Mouse (Mus musculus): ENCODE data around the gene Nf2. TPM values are rescaled to one million over a fixed set of nuclear protein-coding genes. Genes with fewer than 3 reads are reported as not detected.

Gene Nf2
- polyA plus RNA-seq, 1 experiment = 90.2 TPM

DNA sequence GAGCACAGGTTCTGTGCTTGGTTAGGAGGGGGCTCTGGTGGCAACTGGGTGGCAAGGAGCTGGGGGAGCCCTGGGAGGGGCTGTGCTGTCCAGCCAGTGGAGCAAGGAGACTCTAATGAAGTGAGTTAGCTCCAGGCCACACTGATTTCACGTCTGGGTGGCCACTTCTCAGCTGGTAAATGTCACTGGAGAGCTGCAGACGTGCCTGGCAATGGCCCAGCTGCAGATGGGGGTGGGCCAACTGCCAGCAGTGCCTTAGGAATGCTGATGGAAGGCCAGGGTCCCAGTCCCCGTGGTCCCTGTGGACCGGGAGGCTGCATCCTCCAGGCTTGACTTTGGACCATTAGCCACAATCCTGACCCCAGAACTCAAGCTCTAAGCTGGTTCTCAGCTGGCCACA is 88.9 kb downstream of the Nf2 start:
- TF ChIP-seq CTCF (IDR thresholded peaks at IDR 0.05; ENCODE audit: control insufficient read depth, insufficient read depth, insufficient replicate concordance, low read depth, low read length) (no peak), POLR2A (IDR thresholded peaks at IDR 0.05; ENCODE audit: control insufficient read depth, low read depth, low read length) (no peak)
- H3K4me3 ChIP-seq (ENCODE audit: control insufficient read depth, low read depth, low read length) = no peak overlapping the region
- no peak overlapping the region for H3K27ac ChIP-seq (ENCODE audit: control insufficient read depth, insufficient read depth, low read depth, low read length)
- H3K4me1 ChIP-seq (ENCODE audit: control insufficient read depth, insufficient read depth, low read length) = peaks cover 3% of the 10 kb centered on the region; the same call in 1 of the 2 replicates
- H3K27me3 ChIP-seq (ENCODE audit: control insufficient read depth, insufficient read depth, low read length) = no peaks in the 10 kb centered on the region
- no peaks in the 10 kb centered on the region for H3K36me3 ChIP-seq (ENCODE audit: control insufficient read depth, insufficient read depth, low read length)

- Histone ChIP-seq H3K27ac (ENCODE audit: control insufficient read depth, insufficient read depth, low read depth, low read length) (no peak overlapping the region), H3K4me3 (ENCODE audit: control insufficient read depth, low read depth, low read length) (no peak overlapping the region), H3K4me1 (ENCODE audit: control insufficient read depth, insufficient read depth, low read length) (peaks cover 3% of the 10 kb centered on the region; the same call in 1 of the 2 replicates), H3K27me3 (ENCODE audit: control insufficient read depth, insufficient read depth, low read length) (no peaks in the 10 kb centered on the region), H3K36me3 (ENCODE audit: control insufficient read depth, insufficient read depth, low read length) (no peaks in the 10 kb centered on the region)
- TF ChIP-seq POLR2A (IDR thresholded peaks at IDR 0.05; ENCODE audit: control insufficient read depth, low read depth, low read length) (no peak), CTCF (IDR thresholded peaks at IDR 0.05; ENCODE audit: control insufficient read depth, insufficient read depth, insufficient replicate concordance, low read depth, low read length) (no peak)
Measured at GRCm38 (mm10) chr11:4757789-4758158, 91.6 kb downstream of the Nf2 start.

DNA sequence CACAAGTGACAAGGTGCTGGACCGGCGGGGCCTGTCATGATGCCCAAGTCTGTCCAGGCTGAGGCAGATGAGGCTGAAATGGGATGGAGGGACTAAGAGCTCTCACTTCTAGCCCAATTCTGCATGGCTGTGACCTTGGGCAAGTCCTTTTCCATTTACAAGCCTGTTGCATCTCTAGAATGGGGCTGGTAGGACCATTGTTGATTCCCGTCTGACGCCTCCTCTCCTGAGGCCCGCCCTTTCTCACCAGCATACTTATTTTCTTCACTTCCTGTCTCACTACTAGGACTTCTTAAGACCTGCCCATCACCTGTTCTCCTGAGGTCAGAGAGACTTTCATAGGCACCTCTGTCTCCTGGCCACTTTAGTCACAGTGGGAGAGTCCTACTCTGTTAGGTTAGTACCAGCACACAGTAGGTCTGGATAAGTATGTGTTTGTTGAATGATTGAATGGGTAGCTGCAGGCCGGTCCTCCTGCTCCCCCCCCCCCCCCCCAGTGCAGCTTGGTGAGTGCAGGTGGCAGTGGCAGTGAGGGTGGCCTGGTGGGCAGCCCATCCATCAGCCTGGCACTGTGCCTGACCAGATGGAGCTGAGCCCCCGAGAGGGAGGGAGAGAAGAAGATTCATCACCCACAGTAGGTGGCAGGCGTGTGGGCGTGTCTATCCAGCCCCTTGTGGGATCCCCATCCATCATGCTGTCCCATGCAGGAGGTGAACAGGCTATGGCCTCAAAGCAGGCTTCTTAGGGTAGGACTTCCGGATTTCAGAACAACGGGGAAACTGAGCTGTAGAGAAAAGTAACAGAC is 92.2 kb downstream of the Nf2 start:
- no peaks in the 10 kb centered on the region for H3K27me3 ChIP-seq (ENCODE audit: control insufficient read depth, insufficient read depth, low read length)
- H3K27ac ChIP-seq (ENCODE audit: control insufficient read depth, insufficient read depth, low read depth, low read length) = no peak overlapping the region
- H3K36me3 ChIP-seq (ENCODE audit: control insufficient read depth, insufficient read depth, low read length) = no peaks in the 10 kb centered on the region
- peaks cover 3% of the 10 kb centered on the region; the same call in 1 of the 2 replicates for H3K4me1 ChIP-seq (ENCODE audit: control insufficient read depth, insufficient read depth, low read length)
- H3K4me3 ChIP-seq (ENCODE audit: control insufficient read depth, low read depth, low read length) = no peak overlapping the region
- TF ChIP-seq POLR2A (IDR thresholded peaks at IDR 0.05; ENCODE audit: control insufficient read depth, low read depth, low read length) = no peak
- TF ChIP-seq CTCF (IDR thresholded peaks at IDR 0.05; ENCODE audit: control insufficient read depth, insufficient read depth, insufficient replicate concordance, low read depth, low read length) = no peak

DNA sequence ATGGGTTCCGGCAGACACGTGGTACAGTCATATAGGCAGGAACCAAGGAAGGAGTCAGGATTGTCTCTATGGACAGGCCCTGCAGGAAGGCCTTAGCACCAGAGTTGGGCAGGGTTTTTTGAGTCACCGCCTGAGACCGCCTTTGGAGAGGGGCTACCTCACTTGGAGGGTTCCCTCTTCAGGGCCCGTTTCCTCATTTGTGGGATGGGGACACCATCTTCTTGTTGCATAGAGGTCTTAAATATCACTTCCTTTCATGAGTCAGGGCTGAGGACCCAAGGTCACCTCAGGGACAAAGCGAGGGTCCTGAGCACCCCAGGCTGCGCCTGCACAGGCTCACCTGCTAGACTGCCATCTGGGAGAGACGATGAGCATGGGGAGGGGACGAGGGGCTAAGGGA is 92.9 kb downstream of the Nf2 start:
- no peak overlapping the region for H3K4me3 ChIP-seq (ENCODE audit: control insufficient read depth, low read depth, low read length)
- no peak overlapping the region for H3K27ac ChIP-seq (ENCODE audit: control insufficient read depth, insufficient read depth, low read depth, low read length)
- no peaks in the 10 kb centered on the region for H3K36me3 ChIP-seq (ENCODE audit: control insufficient read depth, insufficient read depth, low read length)
- TF ChIP-seq POLR2A (IDR thresholded peaks at IDR 0.05; ENCODE audit: control insufficient read depth, low read depth, low read length) = no peak
- no peak for TF ChIP-seq CTCF (IDR thresholded peaks at IDR 0.05; ENCODE audit: control insufficient read depth, insufficient read depth, insufficient replicate concordance, low read depth, low read length)
- H3K27me3 ChIP-seq (ENCODE audit: control insufficient read depth, insufficient read depth, low read length) = no peaks in the 10 kb centered on the region
- peaks cover 3% of the 10 kb centered on the region; the same call in 1 of the 2 replicates for H3K4me1 ChIP-seq (ENCODE audit: control insufficient read depth, insufficient read depth, low read length)

GRCm38 (mm10) chr11:4754867-4755266 is 94.5 kb downstream of the Nf2 start:
- no peak overlapping the region for H3K4me3 ChIP-seq (ENCODE audit: control insufficient read depth, low read depth, low read length)
- no peak overlapping the region for H3K27ac ChIP-seq (ENCODE audit: control insufficient read depth, insufficient read depth, low read depth, low read length)
- no peaks in the 10 kb centered on the region for H3K4me1 ChIP-seq (ENCODE audit: control insufficient read depth, insufficient read depth, low read length)
- no peaks in the 10 kb centered on the region for H3K36me3 ChIP-seq (ENCODE audit: control insufficient read depth, insufficient read depth, low read length)
- no peaks in the 10 kb centered on the region for H3K27me3 ChIP-seq (ENCODE audit: control insufficient read depth, insufficient read depth, low read length)
- TF ChIP-seq CTCF (IDR thresholded peaks at IDR 0.05; ENCODE audit: control insufficient read depth, insufficient read depth, insufficient replicate concordance, low read depth, low read length) = no peak
- no peak for TF ChIP-seq POLR2A (IDR thresholded peaks at IDR 0.05; ENCODE audit: control insufficient read depth, low read depth, low read length)

GRCm38 (mm10) chr11:4754036-4754435 is 95.3 kb downstream of the Nf2 start:
- Histone ChIP-seq H3K36me3 (ENCODE audit: control insufficient read depth, insufficient read depth, low read length) (no peaks in the 10 kb centered on the region), H3K27me3 (ENCODE audit: control insufficient read depth, insufficient read depth, low read length) (no peaks in the 10 kb centered on the region), H3K27ac (ENCODE audit: control insufficient read depth, insufficient read depth, low read depth, low read length) (no peak overlapping the region), H3K4me3 (ENCODE audit: control insufficient read depth, low read depth, low read length) (no peak overlapping the region), H3K4me1 (ENCODE audit: control insufficient read depth, insufficient read depth, low read length) (no peaks in the 10 kb centered on the region)
- TF ChIP-seq CTCF (IDR thresholded peaks at IDR 0.05; ENCODE audit: control insufficient read depth, insufficient read depth, insufficient replicate concordance, low read depth, low read length) = no peak
- TF ChIP-seq POLR2A (IDR thresholded peaks at IDR 0.05; ENCODE audit: control insufficient read depth, low read depth, low read length) = no peak

- H3K27me3 ChIP-seq (ENCODE audit: control insufficient read depth, insufficient read depth, low read length) = no peaks in the 10 kb centered on the region
- TF ChIP-seq POLR2A (IDR thresholded peaks at IDR 0.05; ENCODE audit: control insufficient read depth, low read depth, low read length) = no peak
- TF ChIP-seq CTCF (IDR thresholded peaks at IDR 0.05; ENCODE audit: control insufficient read depth, insufficient read depth, insufficient replicate concordance, low read depth, low read length) = no peak
Measured at GRCm38 (mm10) chr11:4752836-4753235, 96.5 kb downstream of the Nf2 start.

More at GRCm38 (mm10) chr11:4752836-4753235, 96.5 kb downstream of the Nf2 start:
- no peak overlapping the region for H3K4me3 ChIP-seq (ENCODE audit: control insufficient read depth, low read depth, low read length)
- H3K4me1 ChIP-seq (ENCODE audit: control insufficient read depth, insufficient read depth, low read length) = peaks cover 1% of the 10 kb centered on the region; the same call in 1 of the 2 replicates
- H3K36me3 ChIP-seq (ENCODE audit: control insufficient read depth, insufficient read depth, low read length) = no peaks in the 10 kb centered on the region
- H3K27ac ChIP-seq (ENCODE audit: control insufficient read depth, insufficient read depth, low read depth, low read length) = no peak overlapping the region
